Mouse (Mus musculus): ENCODE measurements around the gene Sh3kbp1.
"Not testable (repeated sequence)": the region's sequence is repeated elsewhere in the genome, so short reads cannot be mapped to it uniquely, and the experiment has no call there.

Gene Sh3kbp1

GRCm38 (mm10) chrX:159626907-159627587, at the start of gene Sh3kbp1:
Sh3kbp1 (plus strand) TSS chrX:159627272.
- DNase-seq (ENCODE audit: low spot score in 2 of 2), result peak; percentile 5 to 10

- not testable (repeated sequence) for DNase-seq (ENCODE audit: low spot score in 2 of 2)
These were observed 42.3 kb upstream of the Sh3kbp1 start for GRCm38 (mm10) chrX:159584738-159585137.

- no peak for DNase-seq (ENCODE audit: low spot score in 2 of 2)
These were observed 35.4 kb upstream of the Sh3kbp1 start for GRCm38 (mm10) chrX:159591633-159592032.

DNA sequence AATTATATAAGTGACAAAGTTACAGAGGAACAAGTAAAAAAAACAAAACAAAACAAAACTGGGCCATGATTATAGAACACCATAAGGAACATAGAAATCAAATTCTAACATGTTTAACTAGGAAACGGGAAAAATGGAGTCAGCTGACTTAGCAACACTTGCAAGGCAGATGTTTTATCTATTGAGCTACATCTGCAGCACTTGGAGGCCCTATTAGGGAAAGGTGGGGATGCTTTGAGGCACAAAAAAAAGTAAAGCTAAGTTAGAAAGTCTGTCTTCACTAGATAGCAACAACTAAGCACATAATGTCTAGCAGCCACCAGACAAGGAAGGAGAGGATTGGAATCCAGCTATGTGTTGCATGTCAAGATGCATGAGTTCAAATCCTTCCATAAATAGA, 29.6 kb upstream of the Sh3kbp1 start:
- DNase-seq (ENCODE audit: low spot score in 2 of 2), result no peak

GRCm38 (mm10) chrX:159604832-159605231, 22.2 kb upstream of the Sh3kbp1 start:
- DNase-seq (ENCODE audit: low spot score in 2 of 2), result no peak

- DNase-seq (ENCODE audit: low spot score in 2 of 2), result no peak
These were observed 20.1 kb upstream of the Sh3kbp1 start for GRCm38 (mm10) chrX:159606936-159607335.

GRCm38 (mm10) chrX:159626208-159626906, 715 bp upstream of the Sh3kbp1 start:
- no peak for DNase-seq (ENCODE audit: low spot score in 2 of 2)

GRCm38 (mm10) chrX:159627588-159628566, 805 bp downstream of the Sh3kbp1 start:
- DNase-seq (ENCODE audit: low spot score in 2 of 2), result no peak

- no peak for DNase-seq (ENCODE audit: low spot score in 2 of 2)
These were observed 1.6 kb downstream of the Sh3kbp1 start for GRCm38 (mm10) chrX:159628629-159629028.

GRCm38 (mm10) chrX:159629203-159629602, 2.1 kb downstream of the Sh3kbp1 start:
- DNase-seq (ENCODE audit: low spot score in 2 of 2), result no peak

GRCm38 (mm10) chrX:159638500-159639227, 11.6 kb downstream of the Sh3kbp1 start:
- no peak for DNase-seq (ENCODE audit: low spot score in 2 of 2)

GRCm38 (mm10) chrX:159639991-159640390, 12.9 kb downstream of the Sh3kbp1 start:
- no peak for DNase-seq (ENCODE audit: low spot score in 2 of 2)

- DNase-seq (ENCODE audit: low spot score in 2 of 2), result no peak
These were observed 18.2 kb downstream of the Sh3kbp1 start for GRCm38 (mm10) chrX:159645314-159645713.

- no peak for DNase-seq (ENCODE audit: low spot score in 2 of 2)
These were observed 20.5 kb downstream of the Sh3kbp1 start for GRCm38 (mm10) chrX:159647564-159647963.

DNA sequence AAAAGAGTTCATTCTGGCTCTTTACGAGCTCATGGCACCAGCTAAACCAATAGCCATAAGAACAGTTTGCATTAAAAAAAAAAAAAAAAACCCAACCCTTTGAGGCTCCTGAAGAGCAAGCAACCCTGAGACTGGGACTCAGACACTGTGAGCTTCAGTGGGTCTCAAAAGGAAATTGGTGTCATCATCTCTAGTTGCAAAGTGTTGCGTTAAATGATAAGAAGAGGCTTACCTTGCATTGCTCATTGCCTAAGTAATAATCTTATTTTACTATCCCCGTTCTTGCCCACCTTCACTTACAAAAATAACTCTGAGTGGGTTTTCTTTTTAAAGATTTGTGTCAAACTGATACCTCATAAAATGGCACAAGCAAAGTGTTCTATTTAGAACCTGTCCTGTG, 21.5 kb downstream of the Sh3kbp1 start:
- DNase-seq (ENCODE audit: low spot score in 2 of 2), result no peak

GRCm38 (mm10) chrX:159650130-159650678, 23.1 kb downstream of the Sh3kbp1 start:
- no peak for DNase-seq (ENCODE audit: low spot score in 2 of 2)

DNA sequence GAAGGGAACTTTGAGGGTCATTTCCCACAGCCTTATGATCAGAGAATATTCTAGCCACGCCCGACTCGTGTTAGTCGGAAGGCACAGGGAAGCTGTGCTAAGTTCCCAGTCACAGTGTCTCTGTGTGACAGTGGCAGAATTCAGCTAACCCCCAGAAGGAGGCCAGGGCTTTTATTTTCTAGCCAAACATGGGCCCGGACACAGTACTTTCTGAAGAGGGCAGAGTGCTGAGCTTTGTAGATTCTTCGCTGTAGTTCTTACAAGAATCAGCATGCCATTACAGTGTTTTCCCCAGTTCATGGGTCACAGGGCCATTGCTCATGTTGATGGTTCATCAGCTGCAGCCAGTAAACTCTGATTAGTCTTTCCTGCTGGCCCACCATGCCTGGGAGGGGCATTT, 23.7 kb downstream of the Sh3kbp1 start:
- no peak for DNase-seq (ENCODE audit: low spot score in 2 of 2)

DNA sequence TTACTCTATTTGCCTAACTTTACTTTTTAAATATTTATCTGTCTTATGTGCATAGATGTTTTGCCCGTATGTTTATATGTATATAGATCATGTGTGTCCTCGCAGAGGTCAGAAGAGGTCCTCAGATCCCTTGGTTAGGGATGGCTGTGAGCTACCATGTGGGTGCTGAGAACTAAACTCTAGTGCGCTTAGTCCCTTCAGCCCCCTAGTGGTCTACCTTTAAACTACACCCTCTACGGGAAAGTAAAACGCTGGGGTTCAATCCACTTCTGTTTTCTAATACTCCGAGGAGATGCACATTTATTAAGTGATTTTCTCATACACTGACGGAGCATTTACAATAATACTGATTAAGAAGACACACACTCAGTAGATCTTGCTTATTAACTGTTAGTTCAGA, 44.3 kb downstream of the Sh3kbp1 start:
- DNase-seq (ENCODE audit: low spot score in 2 of 2), result no peak

GRCm38 (mm10) chrX:159672466-159672865, 45.4 kb downstream of the Sh3kbp1 start:
- no peak for DNase-seq (ENCODE audit: low spot score in 2 of 2)

GRCm38 (mm10) chrX:159676242-159676641, 49.2 kb downstream of the Sh3kbp1 start:
- no peak for DNase-seq (ENCODE audit: low spot score in 2 of 2)
